Mouse (Mus musculus) heart, postnatal 0 days (tissue): Measurements from ENCODE around the gene Nucb1. TPM values are rescaled to one million over a fixed set of nuclear protein-coding genes. Genes with fewer than 3 reads are reported as not detected.
"Not testable (repeated sequence)": the region's sequence is repeated elsewhere in the genome, so short reads cannot be mapped to it uniquely, and the experiment has no call there.

Experiments used
- ATAC-seq: fragments of 200-750 bp; cut with Nextera tagmentation; 2 replicates; pipeline ENCODE4 v1.8.0; 2017; ENCODE audit warnings: low read depth, moderate number of reproducible peaks, moderate library complexity; ENCODE audit not compliant: insufficient read depth
- DNase-seq: peaks from one replicate; pipeline ENCODE4 v3.0.0-alpha.2; 2016; ENCODE audit warnings: low spot score
- H3K27ac ChIP-seq: fragments of 300-500 bp; sonication (generic); 2 replicates; pipeline ENCODE4 v1.5.1; 2014; ENCODE audit warnings: low read depth, mild to moderate bottlenecking
- H3K27me3 ChIP-seq: fragments of 300-500 bp; sonication (generic); 2 replicates; pipeline ENCODE4 v1.6.1; 2014; ENCODE audit warnings: low read length, mixed read lengths; ENCODE audit not compliant: control insufficient read depth, insufficient read depth
- H3K36me3 ChIP-seq: fragments of 300-500 bp; sonication (generic); replicated peaks from 2 replicates; pipeline ENCODE4 v1.6.1; 2014; ENCODE audit warnings: low read length, mixed read lengths; ENCODE audit not compliant: control insufficient read depth, insufficient read depth
- H3K4me1 ChIP-seq: fragments of 300-500 bp; sonication (generic); 2 replicates; pipeline ENCODE4 v1.6.1; 2014; ENCODE audit warnings: antibody characterized with exemption; ENCODE audit not compliant: control insufficient read depth, insufficient read depth
- H3K4me2 ChIP-seq: fragments of 300-500 bp; sonication (generic); 2 replicates; pipeline ENCODE4 v1.6.1; 2014; ENCODE audit warnings: low read depth, mild to moderate bottlenecking, low read length, moderate library complexity
- H3K4me3 ChIP-seq: fragments of 300-500 bp; sonication (generic); 2 replicates; pipeline ENCODE4 v1.5.1; 2014; ENCODE audit warnings: low read depth, low read length
- H3K9ac ChIP-seq: fragments of 300-500 bp; sonication (generic); replicated peaks from 2 replicates; pipeline ENCODE4 v1.6.1; 2014; ENCODE audit warnings: low read depth, low read length, mixed read lengths
- H3K9me3 ChIP-seq: fragments of 300-500 bp; sonication (generic); replicated peaks from 2 replicates; pipeline ENCODE4 v1.6.1; 2016; ENCODE audit warnings: low read length; ENCODE audit not compliant: control insufficient read depth
- CTCF ChIP-seq: IDR thresholded peaks from 2 replicates; pipeline ENCODE4 v1.5.1; 2016; ENCODE audit warnings: antibody characterized with exemption, control low read depth, low read depth
- EP300 ChIP-seq: IDR thresholded peaks from 2 replicates; pipeline ENCODE4 v1.6.1; 2016; ENCODE audit warnings: antibody characterized with exemption, low read depth
- WGBS: fragments of 180-500 bp; shearing (Covaris S2); extraction: QIAGEN DNeasy Blood & Tissue Kit; methylation state at CpG from one replicate; pipeline ENCODE4 v1.1.7; 2014; 5-methylcytosine and 5-hydroxymethylcytosine counted together
- polyA plus RNA-seq: library from polyadenylated mRNA; unstranded; fragments of >200 nt; fragmentation: Nextera tagmentation; extraction: Ambion mirVana; gene quantifications from 2 replicates; pipeline ENCODE4 v1.2.1, GENCODE M21; 2015
- total RNA-seq: library from RNA; depleted of rRNA; stranded (reverse); fragments of >200 nt; gene quantifications from 2 replicates; pipeline ENCODE4 v1.2.3, GENCODE M21; 2014; ENCODE audit warnings: low replicate concordance

The Nucb1 gene
- total and polyA plus RNA-seq, 2 experiments from 2014 or later: 78.4 to 110 TPM

DNA sequence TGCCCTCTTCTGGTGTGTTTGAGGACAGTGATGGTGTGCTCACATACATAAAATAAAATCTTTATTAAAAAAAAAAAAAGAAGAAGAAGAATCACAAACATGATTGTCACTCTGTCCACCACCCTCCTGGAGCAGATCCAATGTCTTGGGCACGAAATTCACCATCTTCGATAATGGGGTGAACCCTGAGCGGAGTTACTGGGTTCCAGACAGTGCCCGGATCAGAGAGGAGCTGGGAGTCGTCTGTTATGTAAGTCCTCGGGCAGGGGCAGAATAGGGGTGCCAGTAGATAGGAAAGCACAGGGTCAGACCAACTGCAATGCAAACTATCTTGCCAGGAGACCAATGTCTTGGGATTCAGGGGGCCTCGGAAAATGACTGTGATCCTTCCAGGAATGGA is 10.4 kb upstream of the Nucb1 start:
- 89% methylated on average over 7 of the region's 7 CpGs for WGBS
- no peak overlapping the region for H3K27ac ChIP-seq
- ATAC-seq: no peak

DNA sequence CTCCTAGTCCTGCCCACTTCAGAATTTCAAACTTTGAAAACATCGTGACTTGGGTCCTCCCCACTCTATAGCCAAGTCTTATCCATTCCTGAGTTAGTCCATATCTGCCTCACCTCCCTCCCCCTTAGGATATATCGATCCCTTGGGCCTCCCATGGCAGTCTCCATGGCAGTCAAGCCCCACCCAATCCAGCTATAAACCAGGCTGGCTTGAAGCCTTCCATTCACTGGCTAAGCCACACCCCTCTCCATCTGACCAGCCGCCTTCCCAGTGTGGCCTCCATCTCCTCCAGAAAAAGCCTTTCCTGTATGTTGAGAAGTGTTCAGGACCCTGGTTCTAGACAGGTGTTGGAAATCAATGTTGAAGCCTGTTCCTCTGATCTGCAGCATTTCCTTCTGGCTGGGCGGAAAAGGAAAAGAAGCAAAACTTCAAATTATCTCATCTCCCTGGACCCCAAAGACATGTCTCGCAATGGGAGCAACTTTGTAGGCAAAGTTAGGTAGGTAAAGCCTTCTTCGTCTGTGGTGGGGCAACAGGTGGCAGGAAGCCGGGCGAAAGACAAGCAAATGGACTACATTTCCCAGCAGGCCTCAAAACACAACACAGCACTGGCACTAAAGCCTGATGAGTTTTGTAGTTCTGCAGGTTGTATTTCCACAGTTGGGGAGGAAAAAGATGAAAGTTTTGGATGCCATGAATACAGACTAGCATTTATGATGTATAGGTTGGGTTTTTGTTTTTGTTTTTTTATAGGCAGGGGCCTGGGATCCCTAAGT is 9.3 kb upstream of the Nucb1 start:
- Histone ChIP-seq H3K4me1 (peaks cover 19% of the 10 kb centered on the region), H3K36me3 (peaks cover 12% of the 10 kb centered on the region; the same call in 1 of the 2 replicates), H3K9ac (no peak overlapping the region), H3K4me2 (no peak overlapping the region), H3K4me3 (no peak overlapping the region), H3K27me3 (no peaks in the 10 kb centered on the region), H3K27ac (no peak overlapping the region), H3K9me3 (no peaks in the 10 kb centered on the region)
- ATAC-seq: no peak
- 72% methylated on average over 8 of the region's 8 CpGs for WGBS
- no peak for DNase-seq
- no peak for TF ChIP-seq CTCF
- no peak for TF ChIP-seq EP300

More for the DNA sequence above, 10.4 kb upstream of the Nucb1 start:
- Histone ChIP-seq H3K4me1 (peaks cover 26% of the 10 kb centered on the region), H3K4me3 (no peak overlapping the region), H3K9ac (no peak overlapping the region), H3K9me3 (no peaks in the 10 kb centered on the region), H3K4me2 (no peak overlapping the region), H3K27me3 (no peaks in the 10 kb centered on the region), H3K36me3 (peaks cover 12% of the 10 kb centered on the region; the same call in 1 of the 2 replicates)
- TF ChIP-seq CTCF: no peak
- TF ChIP-seq EP300: no peak
- no peak for DNase-seq

- H3K27ac ChIP-seq: no peak overlapping the region
- TF ChIP-seq CTCF: no peak
- no peak for TF ChIP-seq EP300
- WGBS: 94% methylated on average over 16 of the region's 16 CpGs
- peaks cover 14% of the 10 kb centered on the region for H3K4me1 ChIP-seq
- no peak overlapping the region for H3K4me3 ChIP-seq
- DNase-seq (no peak), ATAC-seq (no peak)
- H3K4me2 ChIP-seq: no peak overlapping the region
- peaks cover 10% of the 10 kb centered on the region; the same call in 1 of the 2 replicates for H3K36me3 ChIP-seq
- no peaks in the 10 kb centered on the region for H3K27me3 ChIP-seq
- H3K9me3 ChIP-seq: no peaks in the 10 kb centered on the region
- no peak overlapping the region for H3K9ac ChIP-seq
Observed at GRCm38 (mm10) chr7:45518618-45519017, 8.4 kb upstream of the Nucb1 start.

GRCm38 (mm10) chr7:45516846-45517245 is 6.6 kb upstream of the Nucb1 start:
- not testable (repeated sequence) for H3K9ac ChIP-seq, H3K27ac ChIP-seq, H3K9me3 ChIP-seq, ATAC-seq, H3K4me1 ChIP-seq, H3K4me3 ChIP-seq, H3K27me3 ChIP-seq, DNase-seq, H3K36me3 ChIP-seq, H3K4me2 ChIP-seq
- peak; percentile 18; the same call in 1 of the 2 replicates for TF ChIP-seq CTCF
- WGBS: 63% methylated on average over 5 of the region's 5 CpGs

GRCm38 (mm10) chr7:45515436-45515835 is 5.2 kb upstream of the Nucb1 start:
- TF ChIP-seq EP300 (no peak), CTCF (no peak)
- Histone ChIP-seq H3K27ac (no peak overlapping the region), H3K4me3 (no peak overlapping the region), H3K4me2 (no peak overlapping the region), H3K4me1 (no peaks in the 10 kb centered on the region), H3K36me3 (no peaks in the 10 kb centered on the region), H3K9ac (no peak overlapping the region), H3K27me3 (no peaks in the 10 kb centered on the region), H3K9me3 (no peaks in the 10 kb centered on the region)
- WGBS: 25% methylated on average over 16 of the region's 16 CpGs
- DNase-seq (no peak), ATAC-seq (no peak; the same call in 1 of the 2 replicates)

DNA sequence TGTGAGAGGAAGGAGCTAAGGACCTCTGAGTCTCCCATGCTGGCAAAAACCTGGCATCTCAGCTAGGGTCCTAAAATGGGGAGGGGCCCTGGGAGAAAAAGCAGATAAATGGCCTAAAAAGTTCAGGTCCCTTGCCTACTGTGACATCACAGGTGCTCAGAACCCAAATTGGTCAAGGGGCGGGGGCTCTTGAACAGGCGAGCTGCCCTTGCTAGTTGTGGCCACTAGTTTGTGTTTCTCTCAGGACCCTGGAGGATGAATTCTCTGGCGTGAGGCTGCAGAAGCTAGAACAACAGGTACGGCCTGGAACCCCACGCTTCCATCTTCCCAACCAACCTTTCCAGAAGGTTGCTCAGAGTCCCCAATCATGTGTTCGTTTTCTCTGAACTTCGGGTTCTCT is 4.2 kb upstream of the Nucb1 start:
- Histone ChIP-seq H3K27ac (no peak overlapping the region), H3K9me3 (no peaks in the 10 kb centered on the region), H3K9ac (no peak overlapping the region), H3K36me3 (no peaks in the 10 kb centered on the region), H3K4me2 (no peak overlapping the region), H3K4me1 (peaks cover 4% of the 10 kb centered on the region), H3K4me3 (no peak overlapping the region), H3K27me3 (no peaks in the 10 kb centered on the region)
- ATAC-seq: no peak
- no peak for TF ChIP-seq EP300
- no peak for TF ChIP-seq CTCF
- no peak for DNase-seq
- WGBS: 79% methylated on average over 7 of the region's 7 CpGs
